Mouse (Mus musculus): ENCODE measurements at regions not wholly inside any gene's neighbourhood (a gene's known extent, or its start where the extent isn't known, plus 50 kb on each side); places are given as distances from the start of the nearest gene placed in this dataset.

DNA sequence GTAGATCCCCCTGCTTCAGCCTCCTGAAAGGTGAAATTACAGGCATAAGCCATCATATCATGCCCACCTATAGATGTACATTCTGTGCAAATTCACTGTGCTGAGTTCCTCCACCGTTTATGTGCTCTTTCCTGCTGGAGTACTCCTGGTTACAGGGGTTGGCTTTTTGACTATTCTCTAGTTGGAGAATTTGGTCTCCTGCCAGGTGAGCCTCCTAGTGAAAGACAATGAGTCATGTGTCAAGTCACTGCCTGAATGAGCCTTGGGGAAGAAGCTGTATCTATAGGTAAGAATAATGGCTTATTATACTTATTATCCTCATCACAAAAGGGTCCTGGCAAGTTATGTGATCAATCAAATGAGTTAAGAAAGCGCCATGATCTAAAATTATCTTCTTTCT, 230.5 kb upstream of the Eci2 start:
- in situ Hi-C loops (cut with MboI; ENCODE audit: low pct_ligation_motif_present, low pct_unique_long_range_greater_than_20kb, low sequenced_read_pairs) (no loop called here), dilution Hi-C loops (cut with MboI; ENCODE audit: extremely low pct_ligation_motif_present, extremely low pct_unique_long_range_greater_than_20kb, low sequenced_read_pairs) (no loop called here)
- no peak for DNase-seq (ENCODE audit: extremely low read depth)
- Histone ChIP-seq H3K4me2 (ENCODE audit: insufficient read depth, low read depth, poor library complexity, severe bottlenecking) (no peak overlapping the region), H3K79me2 (replicated peaks; ENCODE audit: control insufficient read depth, extremely low read depth, insufficient read depth, poor library complexity, severe bottlenecking) (no peaks in the 10 kb centered on the region), H3K4me3 (replicated peaks in 1 of 3; ENCODE audit: low read depth in 2 of 3, low read length in 2 of 3, poor library complexity in 1 of 3) (no peak overlapping the region), H3K9ac (ENCODE audit: insufficient read depth, low read depth) (no peak overlapping the region), H3K27me3 (replicated peaks) (no peaks in the 10 kb centered on the region), H3K9me3 (replicated peaks; ENCODE audit: low read length) (no peaks in the 10 kb centered on the region), H3K36me3 (replicated peaks in 1 of 2; ENCODE audit: control insufficient read depth in 1 of 2, insufficient read depth in 1 of 2, low read length in 1 of 2) (no peaks in the 10 kb centered on the region), H3K4me1 (ENCODE audit: control insufficient read depth in 1 of 2, insufficient read depth in 2 of 2) (peaks cover 0 to 5% of the 10 kb centered on the region in 2 experiments; a peak in 2 of 4 replicates), H3K27ac (ENCODE audit: insufficient read depth, low read depth) (no peak overlapping the region)
- TF ChIP-seq ETS1 (conservative IDR thresholded peaks at IDR 0.05; ENCODE audit: low read depth, low read length) (no peak), MAZ (IDR thresholded peaks at IDR 0.05; ENCODE audit: low read depth, low read length) (no peak), ZKSCAN1 (IDR thresholded peaks at IDR 0.05; ENCODE audit: borderline replicate concordance, low read depth, low read length) (no peak), GABPA (IDR thresholded peaks at IDR 0.05; ENCODE audit: insufficient replicate concordance, low read depth, low read length) (no peak), TBP (conservative IDR thresholded peaks at IDR 0.05; ENCODE audit: low read depth, low read length) (no peak), KAT2A (IDR thresholded peaks at IDR 0.05; ENCODE audit: insufficient replicate concordance, low read length) (no peak), E2F4 (IDR thresholded peaks at IDR 0.05; ENCODE audit: insufficient replicate concordance, low read depth, low read length) (no peak), MAX (IDR thresholded peaks at IDR 0.05; ENCODE audit: low read length) (no peak), MEF2A (IDR thresholded peaks at IDR 0.05; ENCODE audit: borderline replicate concordance, low read depth, low read length) (no peak), SMC3 (IDR thresholded peaks at IDR 0.05; ENCODE audit: low read depth, low read length) (no peak), POLR2AphosphoS2 (IDR thresholded peaks at IDR 0.05; ENCODE audit: low read depth, low read length) (no peak)

DNA sequence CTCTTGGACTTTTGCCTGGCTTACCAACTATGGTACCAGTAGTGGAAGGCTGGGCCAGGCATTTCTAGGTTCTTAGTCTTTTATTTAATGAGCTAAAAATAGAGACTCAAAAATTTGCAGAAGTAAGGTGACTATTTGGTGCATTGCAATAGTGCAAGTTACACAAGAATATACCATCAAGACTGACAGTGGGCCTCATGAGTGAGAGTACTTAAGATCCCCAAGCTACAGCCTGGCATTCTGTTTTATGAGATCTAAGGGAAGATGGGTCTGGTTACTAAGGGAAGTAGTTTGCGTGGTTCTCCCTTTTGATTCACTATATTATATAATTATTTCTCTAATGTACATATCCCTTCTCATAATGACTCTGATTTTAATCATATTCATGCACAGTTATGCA, 231.8 kb upstream of the Eci2 start:
- H3K9me3 ChIP-seq (replicated peaks; ENCODE audit: low read length): no peaks in the 10 kb centered on the region
- H3K4me3 ChIP-seq (replicated peaks in 1 of 3; ENCODE audit: low read depth in 2 of 3, low read length in 2 of 3, poor library complexity in 1 of 3): no peak overlapping the region
- no peak overlapping the region for H3K4me2 ChIP-seq (ENCODE audit: insufficient read depth, low read depth, poor library complexity, severe bottlenecking)
- no peaks in the 10 kb centered on the region for H3K36me3 ChIP-seq (replicated peaks in 1 of 2; ENCODE audit: control insufficient read depth in 1 of 2, insufficient read depth in 1 of 2, low read length in 1 of 2)
- H3K79me2 ChIP-seq (replicated peaks; ENCODE audit: control insufficient read depth, extremely low read depth, insufficient read depth, poor library complexity, severe bottlenecking): no peaks in the 10 kb centered on the region
- dilution Hi-C loops (cut with MboI; ENCODE audit: extremely low pct_ligation_motif_present, extremely low pct_unique_long_range_greater_than_20kb, low sequenced_read_pairs): no loop called here
- DNase-seq (ENCODE audit: extremely low read depth): no peak
- peaks cover 0 to 5% of the 10 kb centered on the region in 2 experiments; a peak in 2 of 4 replicates for H3K4me1 ChIP-seq (ENCODE audit: control insufficient read depth in 1 of 2, insufficient read depth in 2 of 2)
- H3K9ac ChIP-seq (ENCODE audit: insufficient read depth, low read depth): no peak overlapping the region
- TF ChIP-seq ZKSCAN1 (IDR thresholded peaks at IDR 0.05; ENCODE audit: borderline replicate concordance, low read depth, low read length) (no peak), TCF12 (IDR thresholded peaks at IDR 0.05; ENCODE audit: low read depth, low read length) (no peak), SMC3 (IDR thresholded peaks at IDR 0.05; ENCODE audit: low read depth, low read length) (no peak), EP300 (IDR thresholded peaks at IDR 0.05; ENCODE audit: low read length) (no peak), POLR2A (IDR thresholded peaks at IDR 0.05; ENCODE audit: low read depth, low read length) (no peak), RAD21 (IDR thresholded peaks at IDR 0.05; ENCODE audit: low read depth, low read length) (no peak)
- in situ Hi-C loops (cut with MboI; ENCODE audit: low pct_ligation_motif_present, low pct_unique_long_range_greater_than_20kb, low sequenced_read_pairs): no loop called here
- no peaks in the 10 kb centered on the region for H3K27me3 ChIP-seq (replicated peaks)
- no peak overlapping the region for H3K27ac ChIP-seq (ENCODE audit: insufficient read depth, low read depth)

Data from CH12.LX (cell line).